Mouse (Mus musculus) forebrain, embryonic 13.5 days (tissue): Measurements from ENCODE around the gene Vps13c. TPM values are rescaled to one million over a fixed set of nuclear protein-coding genes. Genes with fewer than 3 reads are reported as not detected.

Source experiments
- ATAC-seq: fragments of 200-750 bp; cut with Nextera tagmentation; 2 replicates; pipeline ENCODE4 v1.8.0; 2017
- H3K27ac ChIP-seq: fragments of 300-500 bp; sonication (generic); 2 replicates; pipeline ENCODE4 v1.5.1; 2015; ENCODE audit warnings: inconsistent platforms, mild to moderate bottlenecking, moderate library complexity
- H3K27me3 ChIP-seq: fragments of 300-500 bp; sonication (generic); 2 replicates; pipeline ENCODE4 v1.6.1; 2015; ENCODE audit warnings: mild to moderate bottlenecking, inconsistent platforms
- H3K36me3 ChIP-seq: fragments of 300-500 bp; sonication (generic); 2 replicates; pipeline ENCODE4 v1.6.1; 2015; ENCODE audit warnings: mild to moderate bottlenecking, inconsistent platforms; ENCODE audit not compliant: poor library complexity, severe bottlenecking
- H3K4me1 ChIP-seq: fragments of 300-500 bp; sonication (generic); 2 replicates; pipeline ENCODE4 v1.6.1; 2015; ENCODE audit warnings: inconsistent platforms
- H3K4me2 ChIP-seq: fragments of 300-500 bp; sonication (generic); 2 replicates; pipeline ENCODE4 v1.6.1; 2015; ENCODE audit warnings: inconsistent platforms, mild to moderate bottlenecking, moderate library complexity
- H3K4me3 ChIP-seq: fragments of 300-500 bp; sonication (generic); 2 replicates; pipeline ENCODE4 v1.5.1; 2015; ENCODE audit warnings: mild to moderate bottlenecking, inconsistent platforms
- H3K9ac ChIP-seq: fragments of 300-500 bp; sonication (generic); 2 replicates; pipeline ENCODE4 v1.6.1; 2015; ENCODE audit warnings: mild to moderate bottlenecking, inconsistent platforms
- H3K9me3 ChIP-seq: fragments of 300-500 bp; sonication (generic); replicated peaks from 2 replicates; pipeline ENCODE4 v1.6.1; 2016; ENCODE audit warnings: inconsistent platforms
- WGBS: fragments of 180-500 bp; shearing (Covaris S2); methylation state at CpG from one replicate; pipeline ENCODE4 v1.1.7; 2015; 5-methylcytosine and 5-hydroxymethylcytosine counted together
- polyA plus RNA-seq: library from polyadenylated mRNA; unstranded; fragments of >200 nt; fragmentation: Nextera tagmentation; extraction: Ambion mirVana; gene quantifications from 2 replicates; pipeline ENCODE4 v1.2.1, GENCODE M21; 2015

Gene Vps13c
- polyA plus RNA-seq, 1 experiment from 2014 or later: 8.1 TPM

DNA sequence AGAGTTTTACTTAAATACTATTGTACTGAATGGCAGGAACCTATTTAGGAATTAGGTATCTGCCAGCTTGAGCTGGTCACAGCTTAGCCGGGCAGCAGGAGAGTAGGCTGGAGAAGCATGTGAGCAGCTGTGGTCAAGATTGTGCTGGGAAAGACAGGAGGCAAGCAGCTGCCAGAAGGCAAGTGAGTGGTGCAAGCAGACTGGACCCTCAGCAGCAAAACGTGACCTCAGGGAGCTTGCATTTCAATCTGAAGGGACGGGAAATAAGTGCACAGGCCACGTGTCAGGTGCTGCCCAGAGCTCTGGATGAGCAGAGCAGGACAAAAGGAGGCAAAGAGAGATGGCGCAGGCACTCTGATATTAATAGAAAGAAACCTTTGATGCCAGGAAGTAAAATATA is 60.2 kb downstream of the Vps13c start:
- no peak overlapping the region for H3K4me3 ChIP-seq
- H3K9ac ChIP-seq: no peak overlapping the region
- 0 out of 2 replicates have a peak, but pooled peaks cover 3% of the 10 kb centered on the region for H3K4me1 ChIP-seq
- H3K4me2 ChIP-seq: no peak overlapping the region
- no peaks in the 10 kb centered on the region for H3K9me3 ChIP-seq
- 63% methylated on average over 5 of the region's 5 CpGs for WGBS
- H3K27me3 ChIP-seq: no peaks in the 10 kb centered on the region
- no peak overlapping the region for H3K27ac ChIP-seq
- peaks cover 28% of the 10 kb centered on the region for H3K36me3 ChIP-seq
- no peak for ATAC-seq

DNA sequence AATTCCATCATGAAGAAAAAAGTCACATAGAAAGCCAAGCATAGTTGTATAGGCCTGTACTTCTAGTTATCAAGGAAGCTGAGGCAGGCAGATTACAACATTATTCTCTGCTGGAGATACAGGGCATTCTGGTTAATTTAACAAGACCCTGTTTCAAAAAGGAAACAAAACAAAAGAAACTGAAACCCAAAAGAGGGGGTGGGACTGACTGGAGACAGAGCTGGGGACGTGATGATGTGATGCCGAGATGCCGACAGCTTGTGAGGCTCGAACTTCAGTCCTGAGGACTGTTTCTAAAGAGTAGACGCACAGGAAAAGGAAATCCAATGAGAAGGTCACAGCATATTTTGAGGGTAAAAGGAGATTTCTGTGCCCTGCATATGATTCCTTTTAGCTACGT is 64.2 kb downstream of the Vps13c start:
- Histone ChIP-seq H3K27ac (no peak overlapping the region), H3K9ac (no peak overlapping the region), H3K36me3 (peaks cover 50% of the 10 kb centered on the region), H3K27me3 (no peaks in the 10 kb centered on the region), H3K9me3 (no peaks in the 10 kb centered on the region), H3K4me3 (no peak overlapping the region), H3K4me1 (no peaks in the 10 kb centered on the region), H3K4me2 (no peak overlapping the region)
- no peak for ATAC-seq
- WGBS: 66% methylated on average over 6 of the region's 6 CpGs

DNA sequence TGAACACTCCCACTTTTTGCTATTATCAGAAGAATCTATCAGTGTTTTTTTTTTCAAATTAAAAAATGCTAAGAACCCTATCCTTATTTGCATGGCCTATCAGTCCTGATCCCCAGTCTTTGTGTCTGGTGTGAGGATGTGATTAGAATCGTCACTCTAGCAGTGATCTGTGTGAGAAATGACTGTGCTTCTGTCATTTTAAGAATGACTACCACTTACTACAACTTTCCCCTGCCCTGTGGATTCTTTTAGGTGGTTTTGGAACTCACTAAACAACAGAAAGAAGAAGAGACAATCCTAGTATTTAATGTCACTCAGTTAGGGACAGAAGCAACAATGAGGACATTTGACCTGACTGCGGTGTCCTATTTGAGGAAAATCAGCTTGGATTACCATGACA is 65.3 kb downstream of the Vps13c start:
- Histone ChIP-seq H3K36me3 (peaks cover 61% of the 10 kb centered on the region), H3K4me1 (no peaks in the 10 kb centered on the region), H3K4me3 (no peak overlapping the region), H3K9ac (no peak overlapping the region), H3K27ac (no peak overlapping the region), H3K4me2 (no peak overlapping the region), H3K9me3 (no peaks in the 10 kb centered on the region), H3K27me3 (no peaks in the 10 kb centered on the region)
- 90% methylated on average over 2 of the region's 2 CpGs for WGBS
- no peak for ATAC-seq

DNA sequence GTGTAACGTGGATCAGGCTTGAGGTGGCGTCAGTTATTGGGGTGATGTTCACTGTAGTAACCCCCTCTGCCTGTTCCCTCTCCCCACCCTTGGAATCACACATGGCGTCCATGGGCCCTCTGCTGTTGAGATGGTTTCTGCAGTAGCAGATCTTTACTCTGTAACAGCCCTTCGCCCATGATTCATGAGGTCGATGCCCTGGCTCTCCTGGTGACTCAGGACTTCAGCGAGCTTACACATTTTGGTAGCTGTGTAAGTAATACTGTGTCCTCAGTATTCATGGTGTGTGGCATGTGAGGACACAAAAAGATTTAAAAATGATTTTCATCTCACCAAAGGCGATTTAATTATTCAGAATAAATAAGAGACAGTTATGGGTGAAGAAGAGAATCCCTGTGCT is 74.5 kb downstream of the Vps13c start:
- peaks cover 58% of the 10 kb centered on the region for H3K36me3 ChIP-seq
- H3K9ac ChIP-seq: no peak overlapping the region
- 93% methylated on average over 7 of the region's 7 CpGs for WGBS
- no peak overlapping the region for H3K4me3 ChIP-seq
- 0 out of 2 replicates have a peak, but pooled peaks cover 3% of the 10 kb centered on the region for H3K4me1 ChIP-seq
- ATAC-seq: no peak
- H3K4me2 ChIP-seq: no peak overlapping the region
- H3K27me3 ChIP-seq: no peaks in the 10 kb centered on the region
- no peak overlapping the region for H3K27ac ChIP-seq
- no peaks in the 10 kb centered on the region for H3K9me3 ChIP-seq

DNA sequence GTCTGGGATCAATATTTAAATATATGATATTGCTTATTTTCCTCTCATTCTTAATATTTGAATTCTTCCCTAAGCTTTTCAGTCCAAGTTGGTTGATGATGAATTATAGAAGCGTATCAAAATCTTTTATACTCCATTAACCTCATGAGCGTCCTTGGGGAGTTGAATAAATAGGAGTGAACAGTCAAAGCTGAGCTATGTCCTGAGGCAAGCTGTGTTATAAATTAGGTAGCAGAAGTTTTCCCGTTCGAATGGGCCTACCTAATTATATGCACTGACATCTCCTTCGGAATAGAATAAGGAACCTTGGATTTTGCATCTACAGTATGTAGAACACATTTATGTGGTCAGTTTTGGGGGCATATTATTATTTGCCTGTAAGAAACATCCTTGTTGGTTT is 82.2 kb downstream of the Vps13c start:
- H3K4me2 ChIP-seq: no peak overlapping the region
- H3K4me3 ChIP-seq: no peak overlapping the region
- WGBS: 76% methylated on average over 5 of the region's 5 CpGs
- ATAC-seq: no peak
- peaks cover 40% of the 10 kb centered on the region for H3K36me3 ChIP-seq
- H3K9me3 ChIP-seq: no peaks in the 10 kb centered on the region
- H3K27me3 ChIP-seq: no peaks in the 10 kb centered on the region
- H3K9ac ChIP-seq: no peak overlapping the region
- H3K27ac ChIP-seq: no peak overlapping the region
- no peaks in the 10 kb centered on the region for H3K4me1 ChIP-seq

DNA sequence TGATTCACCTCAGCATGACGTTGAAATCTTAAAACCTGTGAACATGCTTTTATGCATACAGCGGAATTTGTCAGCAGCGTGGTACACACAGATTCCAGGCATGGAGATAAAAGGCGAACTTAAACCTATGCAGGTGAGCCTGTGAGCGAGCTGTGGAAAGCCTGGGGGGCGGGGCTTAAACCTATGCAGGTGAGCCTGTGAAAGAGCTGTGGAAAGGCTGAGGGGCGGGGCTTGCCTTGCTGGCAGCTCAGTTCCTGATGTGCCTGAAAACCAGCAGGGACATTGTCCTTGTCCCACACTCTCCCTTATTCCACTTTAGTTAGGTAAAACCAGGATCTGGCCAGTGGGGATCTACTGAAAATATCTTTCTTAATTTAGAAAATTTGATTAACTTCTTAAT is 90.4 kb downstream of the Vps13c start:
- H3K4me2 ChIP-seq: no peak overlapping the region
- no peak for ATAC-seq
- no peak overlapping the region for H3K9ac ChIP-seq
- no peaks in the 10 kb centered on the region for H3K9me3 ChIP-seq
- H3K27me3 ChIP-seq: no peaks in the 10 kb centered on the region
- no peaks in the 10 kb centered on the region; the same call in 1 of the 2 replicates for H3K4me1 ChIP-seq
- no peak overlapping the region for H3K4me3 ChIP-seq
- no peak overlapping the region for H3K27ac ChIP-seq
- 77% methylated on average over 7 of the region's 7 CpGs for WGBS
- H3K36me3 ChIP-seq: peaks cover 45% of the 10 kb centered on the region

DNA sequence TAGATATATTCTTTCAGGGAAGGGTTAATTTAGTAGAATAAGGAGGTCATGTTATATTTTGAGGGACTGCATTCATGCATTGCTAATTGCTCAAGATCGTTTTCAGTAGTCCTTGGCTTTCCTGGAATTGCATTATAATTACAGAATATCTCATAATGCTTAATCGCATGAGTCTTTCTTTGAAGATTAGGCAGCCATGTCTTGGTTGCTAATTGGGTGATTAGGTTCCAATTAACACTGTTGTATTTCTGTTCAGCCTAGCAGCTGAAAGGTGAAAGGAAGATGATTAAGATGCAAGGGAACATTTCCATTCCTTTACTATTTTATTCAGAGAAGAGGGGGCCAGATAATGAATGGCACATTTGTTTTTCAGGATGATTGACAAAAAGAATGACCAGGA is 97.1 kb downstream of the Vps13c start:
- Histone ChIP-seq H3K4me2 (no peak overlapping the region), H3K9ac (no peak overlapping the region), H3K27me3 (0 out of 2 replicates have a peak, but pooled peaks cover 2% of the 10 kb centered on the region), H3K36me3 (peaks cover 11% of the 10 kb centered on the region), H3K4me3 (no peak overlapping the region), H3K9me3 (no peaks in the 10 kb centered on the region), H3K4me1 (peaks cover 22% of the 10 kb centered on the region), H3K27ac (0 out of 2 replicates have a peak overlapping the region, but pooled peaks have one; percentile 5)
- peak; percentile 45; the same call in 1 of the 2 replicates for ATAC-seq
- WGBS: 16% methylated on average over 2 of the region's 2 CpGs

DNA sequence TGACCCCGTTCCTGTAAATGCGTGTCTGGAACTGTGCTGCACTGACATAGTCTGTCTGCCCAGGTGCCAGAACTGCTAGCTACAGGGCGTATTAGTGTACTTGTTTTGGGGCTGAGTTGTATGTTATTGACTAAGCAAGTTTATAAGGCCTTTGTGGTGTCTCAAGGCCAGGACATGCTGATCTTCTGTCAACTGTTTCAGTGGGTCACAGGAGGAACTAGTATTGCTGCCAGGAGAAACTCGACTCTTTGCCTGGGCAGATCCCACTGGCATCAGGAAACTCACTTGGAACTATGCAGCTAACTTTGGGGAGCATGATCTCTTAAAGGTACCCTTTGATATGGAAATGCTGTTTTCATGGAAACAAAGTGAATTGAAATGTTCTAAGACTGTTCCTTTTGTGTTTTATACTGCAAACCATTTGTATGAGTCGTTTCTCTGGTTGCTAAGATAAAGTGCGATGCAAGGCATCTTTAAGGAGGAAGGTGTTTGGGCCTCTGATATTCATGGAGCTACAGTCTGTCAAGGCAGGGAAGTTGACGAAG is 115.3 kb downstream of the Vps13c start:
- WGBS: 70% methylated on average over 7 of the region's 7 CpGs
- Histone ChIP-seq H3K36me3 (peaks cover 57% of the 10 kb centered on the region), H3K9me3 (no peaks in the 10 kb centered on the region), H3K4me2 (no peak overlapping the region), H3K27ac (no peak overlapping the region), H3K4me1 (no peaks in the 10 kb centered on the region), H3K27me3 (no peaks in the 10 kb centered on the region), H3K4me3 (no peak overlapping the region), H3K9ac (no peak overlapping the region)
- ATAC-seq: no peak

DNA sequence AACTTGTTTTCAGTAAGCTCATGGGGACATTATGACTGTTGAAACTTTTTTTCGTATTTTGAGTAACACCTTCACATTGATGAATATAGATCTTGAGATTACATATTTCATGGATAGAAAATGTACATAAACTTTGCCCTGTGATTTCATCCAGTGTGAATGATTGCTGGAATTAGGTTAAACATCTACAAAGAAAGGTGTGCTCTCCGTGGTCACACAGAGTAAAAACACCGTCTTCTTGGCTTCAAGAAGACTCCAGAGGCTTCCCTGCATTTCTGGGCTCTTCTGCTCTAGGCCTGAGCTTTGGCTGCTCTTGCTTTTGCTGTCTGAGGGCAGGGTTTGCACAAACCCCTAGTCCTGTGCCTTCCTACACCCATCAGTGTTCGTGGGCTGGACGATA is 121.8 kb downstream of the Vps13c start:
- Histone ChIP-seq H3K4me2 (no peak overlapping the region), H3K36me3 (peaks cover 30% of the 10 kb centered on the region), H3K27me3 (0 out of 2 replicates have a peak, but pooled peaks cover 3% of the 10 kb centered on the region), H3K4me3 (no peak overlapping the region), H3K4me1 (peaks cover 8% of the 10 kb centered on the region), H3K9ac (no peak overlapping the region), H3K27ac (no peak overlapping the region), H3K9me3 (no peaks in the 10 kb centered on the region)
- no peak for ATAC-seq
- WGBS: 97% methylated on average over 5 of the region's 5 CpGs

DNA sequence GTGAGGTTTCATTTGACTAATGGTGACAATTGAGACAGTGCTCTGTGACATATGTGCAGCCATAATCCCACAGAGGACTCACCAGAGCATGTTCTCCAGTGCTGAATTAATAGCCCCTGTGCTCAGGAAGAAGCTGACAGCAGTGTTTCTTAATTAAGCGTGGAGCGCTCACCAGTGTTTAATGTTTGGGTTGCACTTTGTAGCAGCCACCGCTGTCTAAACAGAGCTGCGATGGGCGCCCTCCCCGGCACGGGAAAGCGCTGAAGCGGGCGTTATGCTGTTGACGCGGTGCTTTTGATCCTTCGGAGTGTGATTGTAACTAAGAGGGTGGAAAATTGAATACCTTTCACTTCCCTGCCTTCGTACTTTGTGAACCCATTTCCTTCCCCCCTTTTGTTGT is 125.7 kb downstream of the Vps13c start:
- Histone ChIP-seq H3K4me3 (no peak overlapping the region), H3K9me3 (no peaks in the 10 kb centered on the region), H3K4me2 (peak overlapping the region; percentile 20; the same call in 1 of the 2 replicates), H3K27me3 (0 out of 2 replicates have a peak, but pooled peaks cover 3% of the 10 kb centered on the region), H3K4me1 (peaks cover 8% of the 10 kb centered on the region), H3K36me3 (peaks cover 22% of the 10 kb centered on the region), H3K27ac (no peak overlapping the region), H3K9ac (no peak overlapping the region)
- WGBS: 17% methylated on average over 14 of the region's 14 CpGs
- ATAC-seq: peak; percentile 51

DNA sequence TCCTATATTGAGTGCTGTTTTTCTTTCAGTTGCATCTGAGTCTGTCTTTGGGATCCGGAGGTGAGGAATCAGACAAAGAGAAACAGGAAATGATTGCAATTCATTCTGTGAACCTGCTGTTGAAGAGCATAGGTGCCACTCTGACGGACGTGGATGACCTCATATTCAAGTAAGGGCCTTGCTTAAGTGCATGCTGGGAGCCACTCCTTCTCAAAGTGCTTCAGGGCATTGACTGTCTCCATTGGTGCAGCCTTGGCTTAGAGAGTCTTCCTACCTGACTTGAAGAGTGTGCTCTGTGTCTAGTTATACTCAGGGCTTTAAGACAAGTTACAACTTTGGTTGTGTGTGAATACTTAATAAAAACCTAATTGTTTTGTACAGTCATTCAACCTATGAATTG is 126.8 kb downstream of the Vps13c start:
- no peak overlapping the region for H3K27ac ChIP-seq
- no peak overlapping the region for H3K4me2 ChIP-seq
- peaks cover 8% of the 10 kb centered on the region for H3K4me1 ChIP-seq
- no peak overlapping the region for H3K4me3 ChIP-seq
- WGBS: 88% methylated on average over 3 of the region's 3 CpGs
- H3K9me3 ChIP-seq: no peaks in the 10 kb centered on the region
- 0 out of 2 replicates have a peak, but pooled peaks cover 3% of the 10 kb centered on the region for H3K27me3 ChIP-seq
- H3K36me3 ChIP-seq: peaks cover 15% of the 10 kb centered on the region
- H3K9ac ChIP-seq: no peak overlapping the region
- ATAC-seq: no peak

DNA sequence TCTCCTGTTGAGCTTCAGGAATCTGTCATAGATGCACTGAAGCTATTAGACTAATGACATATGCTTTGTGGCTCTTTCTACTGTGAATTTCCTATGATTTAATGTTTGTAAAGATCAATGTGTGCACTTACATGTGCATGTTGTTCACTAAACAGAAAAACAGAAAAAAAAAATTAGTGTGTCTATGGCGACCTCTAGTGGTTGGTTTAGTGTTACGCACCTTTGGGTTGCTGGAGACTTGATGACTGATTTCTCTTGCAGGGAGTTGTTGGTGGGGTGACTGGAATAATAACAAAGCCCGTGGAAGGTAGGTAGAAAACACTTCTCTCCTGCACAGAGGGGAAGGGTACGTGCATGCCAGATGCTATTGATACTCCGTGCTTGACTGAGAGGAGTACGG is 133.3 kb downstream of the Vps13c start:
- ATAC-seq: no peak
- no peaks in the 10 kb centered on the region for H3K9me3 ChIP-seq
- H3K27ac ChIP-seq: no peak overlapping the region
- H3K4me3 ChIP-seq: no peak overlapping the region
- no peak overlapping the region for H3K4me2 ChIP-seq
- no peaks in the 10 kb centered on the region for H3K27me3 ChIP-seq
- H3K36me3 ChIP-seq: peaks cover 15% of the 10 kb centered on the region; the same call in 1 of the 2 replicates
- H3K4me1 ChIP-seq: no peaks in the 10 kb centered on the region
- H3K9ac ChIP-seq: no peak overlapping the region
- 43% methylated on average over 6 of the region's 6 CpGs for WGBS

DNA sequence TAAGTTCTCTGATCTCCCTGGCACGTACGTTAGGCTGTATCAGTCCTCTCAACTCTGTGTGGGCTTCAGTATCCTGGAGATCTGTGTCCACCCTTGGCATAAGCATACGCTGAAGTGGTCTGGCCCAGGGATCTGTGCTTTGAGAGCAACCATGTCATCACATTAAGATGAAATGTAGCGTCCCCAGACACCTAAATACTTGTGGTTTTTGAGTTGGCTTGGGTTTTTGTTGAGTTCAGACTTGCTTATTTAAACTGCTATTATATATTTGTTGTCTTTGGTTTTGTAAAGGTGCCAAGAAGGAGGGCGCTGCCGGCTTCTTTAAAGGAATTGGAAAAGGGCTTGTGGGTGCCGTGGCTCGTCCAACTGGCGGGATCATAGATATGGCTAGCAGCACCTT is 135.3 kb downstream of the Vps13c start:
- ATAC-seq: no peak
- peaks cover 13% of the 10 kb centered on the region; the same call in 1 of the 2 replicates for H3K36me3 ChIP-seq
- H3K9me3 ChIP-seq: no peaks in the 10 kb centered on the region
- no peak overlapping the region for H3K4me2 ChIP-seq
- no peaks in the 10 kb centered on the region for H3K4me1 ChIP-seq
- H3K4me3 ChIP-seq: no peak overlapping the region
- 94% methylated on average over 9 of the region's 9 CpGs for WGBS
- H3K9ac ChIP-seq: no peak overlapping the region
- no peaks in the 10 kb centered on the region for H3K27me3 ChIP-seq
- H3K27ac ChIP-seq: no peak overlapping the region
